Mouse (Mus musculus) cerebellum, adult 2 months (tissue): Measurements from ENCODE around the gene Sec14l1. TPM values are rescaled to one million over a fixed set of nuclear protein-coding genes. Genes with fewer than 3 reads are reported as not detected.

ENCODE experiments used
- DNase-seq, 2 experiments: peaks; one replicate each; pipeline ENCODE4 v3.0.0; 2021
- H3K27ac ChIP-seq: fragments of 200-500 bp; 2 replicates; pipeline ENCODE4 v1.5.1; 2012; ENCODE audit warnings: low read length, control low read depth, inconsistent platforms; ENCODE audit not compliant: insufficient read depth
- H3K27me3 ChIP-seq: fragments of 200-500 bp; 2 replicates; pipeline ENCODE4 v1.6.1; 2012; ENCODE audit warnings: inconsistent platforms, mild to moderate bottlenecking, low read length, moderate library complexity; ENCODE audit not compliant: control insufficient read depth, insufficient read depth
- H3K4me1 ChIP-seq: fragments of 200-500 bp; 2 replicates; pipeline ENCODE4 v1.6.1; 2011; ENCODE audit warnings: low read length; ENCODE audit not compliant: control insufficient read depth, insufficient read depth
- H3K4me3 ChIP-seq: fragments of 200-500 bp; replicated peaks from 2 replicates; pipeline ENCODE3; 2011; ENCODE audit warnings: mild to moderate bottlenecking, low read depth, low read length, control low read depth; ENCODE audit not compliant: insufficient read depth
- CTCF ChIP-seq: fragments of 200-500 bp; IDR thresholded peaks from 2 replicates; pipeline ENCODE4 v1.5.1; 2011; ENCODE audit warnings: low read depth, mild to moderate bottlenecking, control low read depth, low read length, moderate library complexity, borderline replicate concordance; ENCODE audit not compliant: insufficient read depth
- POLR2A ChIP-seq: fragments of 200-500 bp; IDR thresholded peaks from 2 replicates; pipeline ENCODE4 v1.6.1; 2011; ENCODE audit warnings: low read length, control low read depth, borderline replicate concordance; ENCODE audit not compliant: insufficient read depth
- WGBS: fragments of 180-500 bp; shearing (Covaris S2); methylation state at CpG from one replicate; pipeline ENCODE4 v1.1.7; 2018; 5-methylcytosine and 5-hydroxymethylcytosine counted together
- polyA plus RNA-seq: library from polyadenylated mRNA; depleted of rRNA; stranded (reverse); fragments of >200 nt; gene quantifications from 2 replicates; pipeline ENCODE4 v1.2.3, GENCODE M21; 2012

Gene Sec14l1
- polyA plus RNA-seq, 1 experiment = 124 TPM

DNA sequence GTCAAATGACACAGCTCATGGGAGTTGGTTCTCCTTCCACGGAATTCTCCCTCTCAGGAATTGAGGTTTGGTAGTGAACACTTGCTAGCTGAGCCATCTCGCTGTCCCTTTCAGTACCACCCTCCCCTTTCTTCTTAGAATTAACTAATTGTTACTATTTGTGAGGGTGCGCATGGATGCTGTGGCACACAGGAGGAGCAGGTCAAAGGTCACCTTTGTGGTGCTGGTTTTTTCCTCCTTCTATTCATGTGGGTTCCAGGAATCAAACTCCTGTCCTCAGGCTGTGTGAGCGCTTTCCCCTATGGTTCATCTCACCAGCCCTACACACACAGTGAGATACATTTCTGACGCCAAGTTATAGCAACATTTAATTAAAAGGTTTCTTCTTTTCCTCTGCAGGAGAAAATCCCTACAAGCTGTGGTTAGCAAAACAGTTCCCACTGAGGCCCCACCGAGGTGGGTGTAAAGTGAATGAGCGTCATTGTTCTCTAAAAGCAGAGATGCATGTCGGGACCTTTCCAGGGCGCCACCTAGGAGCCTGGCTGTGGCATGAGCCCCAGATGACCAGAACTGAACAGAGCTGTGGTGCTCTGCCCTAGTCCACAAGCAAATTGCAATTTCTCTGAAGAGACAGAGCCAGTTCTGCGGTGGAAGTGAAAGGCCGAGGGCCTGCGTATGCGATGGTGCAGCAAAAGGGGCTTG is 8.2 kb upstream of the Sec14l1 start:
- WGBS = 66% methylated on average over 13 of the region's 13 CpGs
- Histone ChIP-seq H3K4me3 (no peak overlapping the region), H3K4me1 (peaks cover 13% of the 10 kb centered on the region), H3K27me3 (no peaks in the 10 kb centered on the region), H3K27ac (no peak overlapping the region)
- no peak for DNase-seq
- TF ChIP-seq POLR2A = no peak
- no peak for TF ChIP-seq CTCF

DNA sequence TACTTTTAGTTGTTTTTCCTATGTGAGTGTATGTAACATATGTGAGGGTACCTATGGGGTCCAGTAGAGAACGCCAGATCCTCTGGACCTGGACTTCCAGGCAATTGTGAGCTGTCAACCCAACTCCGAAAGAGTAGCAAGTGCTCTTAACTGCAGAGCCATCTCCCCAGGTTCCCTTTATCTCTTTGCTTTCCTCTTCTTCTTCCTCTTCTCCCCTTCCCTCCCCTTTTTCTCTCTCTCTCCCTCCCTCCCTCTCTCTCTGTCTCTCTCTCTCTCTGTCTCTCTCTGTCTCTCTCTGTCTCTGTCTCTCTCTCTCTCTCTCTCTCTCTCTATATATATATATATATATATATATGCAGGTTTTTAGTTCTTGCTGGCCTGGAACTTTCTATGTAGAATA is 7.1 kb upstream of the Sec14l1 start:
- H3K4me1 ChIP-seq = peaks cover 16% of the 10 kb centered on the region
- no peak overlapping the region for H3K27ac ChIP-seq
- DNase-seq = no peak
- no peaks in the 10 kb centered on the region for H3K27me3 ChIP-seq
- TF ChIP-seq CTCF = no peak
- no peak for TF ChIP-seq POLR2A
- 98% methylated on average over 2 of the region's 2 CpGs for WGBS
- H3K4me3 ChIP-seq = no peak overlapping the region

DNA sequence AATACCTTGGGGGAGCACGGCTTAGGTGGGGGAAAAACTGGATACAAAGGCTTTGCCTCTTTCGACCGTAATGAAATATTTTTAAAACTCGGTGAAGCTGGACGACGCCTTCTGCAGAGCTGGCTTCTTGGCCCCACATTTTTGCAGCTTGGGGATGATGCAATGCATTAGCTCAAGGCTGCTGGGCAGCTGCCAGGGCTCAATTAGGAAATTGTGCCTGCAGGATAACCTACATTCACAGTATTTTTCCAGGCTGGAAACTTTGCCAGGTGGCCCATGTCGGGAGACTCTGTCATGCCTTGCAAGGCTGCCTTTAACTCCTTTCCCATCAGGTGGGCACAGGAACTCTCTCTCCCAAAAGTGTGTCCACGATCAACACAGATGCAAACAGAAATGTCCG is 6.4 kb upstream of the Sec14l1 start:
- Histone ChIP-seq H3K4me3 (no peak overlapping the region), H3K27me3 (no peaks in the 10 kb centered on the region), H3K4me1 (peaks cover 16% of the 10 kb centered on the region), H3K27ac (peak overlapping the region; percentile 4)
- DNase-seq = peak; percentile 93 to 96
- WGBS = 4% methylated on average over 9 of the region's 9 CpGs
- TF ChIP-seq POLR2A (no peak), CTCF (no peak)

DNA sequence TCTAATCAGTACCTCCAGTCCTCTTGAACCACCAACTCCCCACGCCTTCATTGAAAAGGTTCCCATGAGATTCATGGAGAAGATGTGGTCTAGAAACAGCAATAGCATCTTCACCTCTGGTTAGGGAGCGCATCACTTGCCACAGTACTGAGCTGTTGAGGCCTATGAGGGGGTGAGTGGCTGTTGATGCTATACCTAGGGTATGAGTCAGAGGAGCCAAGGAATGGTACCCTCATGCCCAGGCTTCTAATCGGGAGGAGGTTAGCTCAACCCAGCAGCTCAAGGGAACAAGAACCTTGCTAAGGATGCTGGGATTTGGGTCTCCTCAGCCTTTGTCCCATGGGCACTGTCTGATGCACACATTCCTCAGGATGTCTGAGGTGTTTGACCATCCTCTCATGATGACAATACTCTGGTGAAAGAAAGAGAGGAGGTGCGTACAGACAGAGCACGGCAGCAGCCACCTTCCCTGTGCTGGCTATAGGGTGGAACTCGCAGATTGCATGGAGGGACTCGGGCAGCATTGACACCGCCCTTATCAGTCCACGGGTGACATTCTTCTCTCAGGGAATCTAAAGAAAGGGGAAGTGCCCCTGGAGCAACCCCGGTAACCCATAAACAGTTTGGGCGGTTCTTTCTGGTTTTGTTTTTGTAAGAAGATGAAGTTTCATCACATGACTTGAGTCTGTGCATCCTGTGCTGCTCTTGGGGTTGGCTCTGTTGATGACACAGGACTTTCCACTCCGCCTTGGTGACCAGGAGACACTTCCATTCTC is 5.6 kb upstream of the Sec14l1 start:
- H3K4me3 ChIP-seq = no peak overlapping the region
- H3K27me3 ChIP-seq = no peaks in the 10 kb centered on the region
- H3K4me1 ChIP-seq = peaks cover 16% of the 10 kb centered on the region
- no peak for TF ChIP-seq CTCF
- TF ChIP-seq POLR2A = no peak
- WGBS = 92% methylated on average over 12 of the region's 12 CpGs
- no peak for DNase-seq
- peak overlapping the region; percentile 4 for H3K27ac ChIP-seq

DNA sequence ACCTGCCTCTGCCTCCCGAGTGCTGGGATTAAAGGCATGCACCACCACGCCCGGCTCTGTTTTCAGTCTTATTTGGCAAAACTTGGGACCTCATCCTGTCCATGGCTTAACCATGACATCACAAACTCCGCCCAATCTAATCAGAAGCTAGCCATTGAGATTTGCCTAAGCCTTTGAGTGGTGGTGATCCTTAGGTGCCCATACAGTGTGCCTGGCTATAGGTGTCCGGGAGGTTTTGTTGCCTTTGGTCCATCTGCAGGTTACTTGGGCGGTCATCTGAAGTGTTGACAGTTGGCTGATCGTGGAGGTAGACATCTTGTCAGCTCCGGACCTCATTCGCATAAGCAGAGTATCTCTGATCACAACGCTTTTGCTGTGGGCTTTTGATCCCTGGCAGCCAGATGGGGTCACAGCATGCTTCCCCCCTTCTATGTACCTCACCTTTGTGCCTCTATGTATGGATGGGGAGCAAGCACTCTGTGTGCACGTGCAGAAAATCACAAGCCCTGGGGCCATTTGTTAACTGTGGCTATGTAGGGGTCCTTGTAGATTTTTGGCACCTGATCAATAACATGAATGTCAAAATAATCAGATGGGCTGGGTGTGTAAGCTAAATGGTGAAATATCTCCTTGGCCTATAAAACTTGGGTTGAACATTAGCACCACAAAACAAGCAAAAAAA is 2.9 kb upstream of the Sec14l1 start:
- no peak for DNase-seq
- Histone ChIP-seq H3K4me3 (no peak overlapping the region), H3K27ac (no peak overlapping the region), H3K4me1 (peaks cover 16% of the 10 kb centered on the region), H3K27me3 (no peaks in the 10 kb centered on the region)
- 72% methylated on average over 11 of the region's 11 CpGs for WGBS
- TF ChIP-seq CTCF (no peak), POLR2A (no peak)

DNA sequence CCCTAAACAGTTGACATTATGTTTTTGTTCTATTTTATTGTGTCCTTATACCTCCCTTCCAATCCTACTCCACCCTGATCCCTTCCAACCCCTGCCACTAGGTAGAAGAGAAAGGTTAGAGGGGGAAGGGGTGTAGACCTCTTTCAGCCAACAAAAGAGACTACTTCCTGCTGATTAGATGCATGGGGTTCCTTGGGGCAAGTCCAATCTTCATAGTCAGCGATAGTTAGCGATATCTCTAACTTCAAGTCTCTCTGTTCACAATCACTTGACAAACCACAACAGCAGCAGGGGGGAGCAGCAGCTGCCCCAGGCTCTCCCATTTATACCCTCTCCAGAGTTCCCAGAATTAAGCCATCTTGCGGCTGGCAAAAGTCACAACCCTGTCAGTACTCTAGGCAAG is 2.3 kb upstream of the Sec14l1 start:
- DNase-seq = no peak
- H3K27me3 ChIP-seq = no peaks in the 10 kb centered on the region
- no peak overlapping the region for H3K4me3 ChIP-seq
- WGBS = 46% methylated on average over 3 of the region's 3 CpGs
- H3K4me1 ChIP-seq = peaks cover 17% of the 10 kb centered on the region
- H3K27ac ChIP-seq = no peak overlapping the region
- TF ChIP-seq POLR2A = no peak
- no peak for TF ChIP-seq CTCF

DNA sequence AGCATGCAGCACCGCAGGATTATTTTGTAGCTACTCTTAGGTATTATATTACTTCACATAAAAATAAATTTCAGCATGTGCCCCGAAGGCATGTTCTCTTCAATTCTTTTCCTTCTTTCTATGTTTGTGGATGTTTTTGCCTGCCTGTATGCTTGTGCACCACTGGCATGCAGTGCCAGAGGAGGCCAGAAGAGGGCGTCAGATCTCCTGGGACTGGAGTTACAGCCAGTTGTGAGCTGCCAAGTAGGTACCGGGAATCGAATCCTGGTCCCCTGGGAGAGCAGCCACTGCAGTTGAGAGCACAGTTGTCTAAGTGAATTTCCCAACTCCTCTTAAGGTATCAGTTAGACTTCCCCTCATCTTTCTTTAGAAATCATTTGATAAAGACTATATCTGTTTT is 1.6 kb upstream of the Sec14l1 start:
- no peak overlapping the region for H3K27ac ChIP-seq
- 88% methylated on average over 5 of the region's 5 CpGs for WGBS
- peak; percentile 31 to 54 for DNase-seq
- no peaks in the 10 kb centered on the region for H3K27me3 ChIP-seq
- no peak overlapping the region for H3K4me3 ChIP-seq
- peaks cover 18% of the 10 kb centered on the region for H3K4me1 ChIP-seq
- TF ChIP-seq CTCF (peak; percentile 37; the same call in 1 of the 2 replicates), POLR2A (no peak)

DNA sequence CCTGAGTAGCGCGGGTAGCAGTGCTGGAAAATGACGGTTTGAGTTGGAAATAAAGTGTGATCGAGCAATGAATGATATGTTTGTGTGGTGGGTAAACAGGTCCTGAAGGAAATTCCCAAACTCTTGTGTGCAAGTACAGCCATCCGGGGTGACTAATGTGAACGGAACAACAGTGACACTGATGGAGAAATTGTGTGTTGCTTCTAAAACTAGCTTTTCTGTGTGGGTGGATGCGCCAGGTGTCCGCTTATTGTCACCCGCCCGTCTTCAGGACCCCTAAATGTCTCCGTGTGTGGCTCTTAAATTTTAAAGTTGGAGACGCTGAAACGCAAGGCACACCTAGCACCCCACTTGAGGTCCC is 757 bp upstream of the Sec14l1 start:
- 23% methylated on average over 13 of the region's 13 CpGs for WGBS

More for the DNA sequence above, 757 bp upstream of the Sec14l1 start:
- no peak for TF ChIP-seq POLR2A
- 0 out of 2 replicates have a peak, but pooled peaks have one; percentile 7 for TF ChIP-seq CTCF
- H3K27ac ChIP-seq = peak overlapping the region; percentile 84
- H3K4me1 ChIP-seq = peaks cover 17% of the 10 kb centered on the region
- H3K4me3 ChIP-seq = peak overlapping the region; percentile 72
- no peak for DNase-seq
- no peaks in the 10 kb centered on the region for H3K27me3 ChIP-seq
